Mouse (Mus musculus): ENCODE measurements around the gene Slc22a4. TPM values are rescaled to one million over a fixed set of nuclear protein-coding genes. Genes with fewer than 3 reads are reported as not detected.

Gene Slc22a4
- total and polyA plus RNA-seq, 3 experiments, result 3.5 to 5.8 TPM; not detected in 1

GRCm38 (mm10) chr11:54052128-54052527 is 24.2 kb upstream of the Slc22a4 start:
- TF ChIP-seq CTCF (IDR thresholded peaks at IDR 0.05 in 2 of 3, conservative IDR thresholded peaks at IDR 0.05 in 1 of 3; ENCODE audit: control insufficient read depth in 1 of 3, insufficient read depth in 1 of 3, low read depth in 2 of 3, low read length in 3 of 3, poor library complexity in 1 of 3, severe bottlenecking in 1 of 3) (no peak), NELFE (IDR thresholded peaks at IDR 0.05; ENCODE audit: low read depth, low read length) (no peak), HCFC1 (IDR thresholded peaks at IDR 0.05; ENCODE audit: low read depth, low read length) (no peak), RAD21 (IDR thresholded peaks at IDR 0.05; ENCODE audit: low read depth, low read length) (no peak), MAFK (IDR thresholded peaks at IDR 0.05; ENCODE audit: borderline replicate concordance, low read depth, low read length) (no peak), SMC3 (IDR thresholded peaks at IDR 0.05; ENCODE audit: low read depth, low read length) (no peak), TBP (IDR thresholded peaks at IDR 0.05; ENCODE audit: low read depth, low read length) (no peak), MAZ (IDR thresholded peaks at IDR 0.05; ENCODE audit: low read depth, low read length) (no peak), JUND (IDR thresholded peaks at IDR 0.05; ENCODE audit: low read depth, low read length) (no peak), KAT2A (conservative IDR thresholded peaks at IDR 0.05; ENCODE audit: low read depth, low read length) (no peak), BHLHE40 (IDR thresholded peaks at IDR 0.05; ENCODE audit: borderline replicate concordance, low read depth, low read length) (no peak), E2F4 (IDR thresholded peaks at IDR 0.05; ENCODE audit: borderline replicate concordance, low read depth, low read length) (no peak), UBTF (IDR thresholded peaks at IDR 0.05; ENCODE audit: borderline replicate concordance, insufficient read depth, low read depth, low read length) (no peak), POLR2A (IDR thresholded peaks at IDR 0.05; ENCODE audit: control insufficient read depth in 1 of 2, insufficient read depth in 1 of 2, low read depth in 1 of 2, low read length in 2 of 2, poor library complexity in 1 of 2) (no peak), SIN3A (IDR thresholded peaks at IDR 0.05; ENCODE audit: low read length) (no peak)
- H3K9me3 ChIP-seq (replicated peaks; ENCODE audit: insufficient read depth, low read length), result no peaks in the 10 kb centered on the region
- H3K79me2 ChIP-seq (ENCODE audit: control insufficient read depth, insufficient read depth, low read length, poor library complexity), result no peaks in the 10 kb centered on the region
- no peaks in the 10 kb centered on the region; a peak in 1 of 4 replicates for H3K4me1 ChIP-seq (ENCODE audit: control insufficient read depth in 1 of 2, insufficient read depth in 2 of 2, low read length in 2 of 2)
- H3K27ac ChIP-seq (ENCODE audit: control insufficient read depth, low read depth, low read length), result no peak overlapping the region
- 0 out of 4 replicates have a peak, but pooled peaks cover 0 to 2% of the 10 kb centered on the region in 2 experiments for H3K27me3 ChIP-seq (ENCODE audit: control insufficient read depth in 1 of 2, insufficient read depth in 2 of 2, low read length in 2 of 2)
- H3K36me3 ChIP-seq (ENCODE audit: control insufficient read depth in 1 of 2, insufficient read depth in 2 of 2, low read length in 2 of 2), result no peaks in the 10 kb centered on the region; a peak in 2 of 4 replicates
- no peak for DNase-seq (ENCODE audit: low read depth, low spot score)
- no peak overlapping the region for H3K9ac ChIP-seq (ENCODE audit: control insufficient read depth, low read depth, low read length, poor library complexity, severe bottlenecking)
- H3K4me3 ChIP-seq (ENCODE audit: control insufficient read depth in 1 of 2, insufficient read depth in 1 of 2, low read depth in 2 of 2, low read length in 2 of 2), result no peak overlapping the region

GRCm38 (mm10) chr11:54051161-54051560 is 23.3 kb upstream of the Slc22a4 start:
- TF ChIP-seq RAD21 (IDR thresholded peaks at IDR 0.05; ENCODE audit: low read depth, low read length) (no peak), ZC3H11A (IDR thresholded peaks at IDR 0.05; ENCODE audit: low read depth, low read length) (no peak), BHLHE40 (IDR thresholded peaks at IDR 0.05; ENCODE audit: borderline replicate concordance, low read depth, low read length) (no peak), POLR2AphosphoS5 (IDR thresholded peaks at IDR 0.05; ENCODE audit: borderline replicate concordance, low read depth, low read length) (no peak), ZNF384 (IDR thresholded peaks at IDR 0.05; ENCODE audit: low read depth, low read length) (no peak), UBTF (IDR thresholded peaks at IDR 0.05; ENCODE audit: borderline replicate concordance, insufficient read depth, low read depth, low read length) (no peak), ZKSCAN1 (IDR thresholded peaks at IDR 0.05; ENCODE audit: low read depth, low read length) (no peak), CHD2 (IDR thresholded peaks at IDR 0.05; ENCODE audit: low read length) (no peak), MAZ (IDR thresholded peaks at IDR 0.05; ENCODE audit: low read depth, low read length) (no peak), MEF2A (IDR thresholded peaks at IDR 0.05; ENCODE audit: extremely low read depth, insufficient replicate concordance, low read depth, low read length, poor library complexity, severe bottlenecking) (no peak), ETS1 (IDR thresholded peaks at IDR 0.05; ENCODE audit: low read depth, low read length) (no peak)
- Histone ChIP-seq H3K36me3 (ENCODE audit: control insufficient read depth in 1 of 2, insufficient read depth in 2 of 2, low read length in 2 of 2) (no peaks in the 10 kb centered on the region; a peak in 2 of 4 replicates), H3K9me3 (replicated peaks; ENCODE audit: insufficient read depth, low read length) (no peaks in the 10 kb centered on the region), H3K9ac (ENCODE audit: control insufficient read depth, low read depth, low read length, poor library complexity, severe bottlenecking) (no peak overlapping the region), H3K27ac (ENCODE audit: control insufficient read depth, low read depth, low read length) (no peak overlapping the region), H3K4me1 (ENCODE audit: control insufficient read depth in 1 of 2, insufficient read depth in 2 of 2, low read length in 2 of 2) (no peaks in the 10 kb centered on the region; a peak in 1 of 4 replicates), H3K79me2 (ENCODE audit: control insufficient read depth, insufficient read depth, low read length, poor library complexity) (no peaks in the 10 kb centered on the region), H3K4me3 (ENCODE audit: control insufficient read depth in 1 of 2, insufficient read depth in 1 of 2, low read depth in 2 of 2, low read length in 2 of 2) (no peak overlapping the region), H3K27me3 (ENCODE audit: control insufficient read depth in 1 of 2, insufficient read depth in 2 of 2, low read length in 2 of 2) (peaks cover 0 to 2% of the 10 kb centered on the region in 2 experiments; a peak in 1 of 4 replicates)
- no peak for DNase-seq (ENCODE audit: low read depth, low spot score)
